Mouse (Mus musculus) cortical plate, adult 2 months (tissue): ENCODE data around the gene Adgrg3.

Experiments
- CTCF ChIP-seq: fragments of 200-500 bp; IDR thresholded peaks from 2 replicates; pipeline ENCODE4 v1.5.1; 2011; ENCODE audit warnings: mild to moderate bottlenecking, control low read depth, low read length; ENCODE audit not compliant: insufficient read depth; ENCODE audit errors: extremely low read depth
- POLR2A ChIP-seq: fragments of 200-500 bp; IDR thresholded peaks from 2 replicates; pipeline ENCODE4 v1.6.1; 2011; ENCODE audit warnings: mild to moderate bottlenecking, low read length, control low read depth; ENCODE audit not compliant: insufficient read depth; ENCODE audit errors: extremely low read depth

- TF ChIP-seq CTCF (no peak), POLR2A (no peak)
Observed at GRCm38 (mm10) chr8:95076151-95076550, 58.7 kb downstream of the Adgrg3 start.
